Mouse (Mus musculus): ENCODE data around the gene Wnk4. TPM values are rescaled to one million over a fixed set of nuclear protein-coding genes. Genes with fewer than 3 reads are reported as not detected.

The Wnk4 gene
- total RNA-seq, 2 experiments from 2014 or later, result 5.7 to 7.6 TPM

DNA sequence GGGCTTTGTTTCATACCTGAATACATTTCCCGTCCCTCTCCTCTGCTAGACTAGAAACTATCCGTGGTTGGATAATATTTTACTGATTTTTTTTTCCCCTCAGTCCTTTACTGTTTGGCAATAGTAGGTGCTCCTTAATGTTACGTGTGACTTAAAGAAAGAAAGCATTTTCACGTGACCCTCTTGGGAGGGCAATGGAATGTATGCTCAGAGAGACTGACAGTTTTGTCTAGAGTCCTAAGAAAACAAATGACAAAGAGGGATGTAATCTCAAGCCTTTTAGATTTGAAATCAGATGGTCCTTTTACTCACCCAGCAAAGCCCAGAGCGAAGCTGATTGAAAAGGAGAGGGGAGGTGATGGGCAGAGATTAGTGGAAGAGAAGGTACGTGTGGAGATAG lies 5.5 kb downstream of the Wnk4 start:
- DNase-seq, result no peak
- intact Hi-C loops (cut with DNase I), result no loop called here

DNA sequence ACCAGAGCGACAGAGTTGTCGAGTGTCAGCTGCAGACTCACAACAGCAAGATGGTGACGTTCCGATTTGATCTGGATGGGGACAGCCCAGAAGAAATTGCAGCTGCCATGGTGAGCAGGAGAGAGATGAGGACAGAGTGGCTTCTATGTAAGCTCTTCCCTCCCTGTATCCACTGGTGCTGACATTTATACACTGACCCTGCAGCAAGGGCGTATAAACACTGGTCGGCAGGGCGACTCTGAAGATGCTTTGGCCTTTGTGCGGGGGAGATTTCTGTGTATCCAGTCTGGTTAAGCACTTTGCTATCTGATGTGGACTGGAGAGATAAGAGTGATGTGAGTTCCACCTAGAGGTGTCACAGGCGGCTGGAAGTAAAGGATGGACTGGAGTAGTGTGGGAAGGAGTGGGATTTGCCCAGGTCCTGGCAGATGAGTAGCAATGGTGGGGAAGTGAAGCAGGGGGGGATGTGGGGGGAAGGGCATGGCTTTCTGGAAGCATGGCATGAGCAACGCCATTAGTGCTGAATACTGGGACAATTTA lies 9.3 kb downstream of the Wnk4 start:
- no peak for DNase-seq
- intact Hi-C loops (cut with DNase I), result no loop called here

DNA sequence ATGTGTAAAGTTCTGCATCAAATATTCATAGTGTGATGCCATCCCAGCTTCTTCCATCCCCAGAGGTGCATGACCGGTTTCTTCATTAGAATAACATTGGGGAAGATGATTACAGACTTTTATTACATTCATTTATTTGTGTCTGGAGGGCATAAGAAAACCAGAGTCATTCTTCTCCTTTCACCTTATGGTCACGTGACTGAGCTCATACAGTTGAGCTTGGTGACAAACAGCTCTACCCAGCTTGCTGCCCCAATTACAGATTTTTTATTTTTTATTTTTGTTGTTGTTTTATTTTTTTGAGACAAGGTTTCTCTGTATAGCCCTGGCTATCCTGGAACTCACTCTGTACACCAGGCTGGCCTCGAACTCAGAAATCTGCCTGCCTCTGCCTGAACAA lies 12.1 kb downstream of the Wnk4 start:
- no peak for DNase-seq
- intact Hi-C loops (cut with DNase I), result no loop called here

DNA sequence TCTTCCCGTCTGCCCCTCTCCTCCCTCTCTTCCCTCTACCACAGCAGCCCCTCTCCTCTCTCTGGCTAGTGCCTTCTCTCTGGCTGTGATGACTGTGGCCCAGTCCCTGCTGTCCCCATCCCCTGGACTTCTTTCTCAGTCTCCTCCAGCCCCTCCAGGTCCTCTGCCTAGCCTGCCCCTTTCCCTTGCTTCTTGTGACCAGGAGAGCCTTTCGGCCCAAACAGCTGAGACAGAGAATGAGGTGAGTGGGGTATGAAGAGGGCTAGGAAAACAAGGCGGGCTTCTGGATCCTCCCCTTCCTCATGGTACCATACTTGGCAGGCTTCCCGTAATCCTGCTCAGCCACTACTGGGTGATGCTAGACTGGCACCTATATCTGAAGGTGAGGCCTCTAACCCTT lies 14.9 kb downstream of the Wnk4 start:
- intact Hi-C loops (cut with DNase I), result no loop called here
- DNase-seq, result no peak

- intact Hi-C loops (cut with DNase I), result no loop called here
- DNase-seq, result no peak
These were observed 16.1 kb downstream of the Wnk4 start for GRCm38 (mm10) chr11:101276319-101277070.

DNA sequence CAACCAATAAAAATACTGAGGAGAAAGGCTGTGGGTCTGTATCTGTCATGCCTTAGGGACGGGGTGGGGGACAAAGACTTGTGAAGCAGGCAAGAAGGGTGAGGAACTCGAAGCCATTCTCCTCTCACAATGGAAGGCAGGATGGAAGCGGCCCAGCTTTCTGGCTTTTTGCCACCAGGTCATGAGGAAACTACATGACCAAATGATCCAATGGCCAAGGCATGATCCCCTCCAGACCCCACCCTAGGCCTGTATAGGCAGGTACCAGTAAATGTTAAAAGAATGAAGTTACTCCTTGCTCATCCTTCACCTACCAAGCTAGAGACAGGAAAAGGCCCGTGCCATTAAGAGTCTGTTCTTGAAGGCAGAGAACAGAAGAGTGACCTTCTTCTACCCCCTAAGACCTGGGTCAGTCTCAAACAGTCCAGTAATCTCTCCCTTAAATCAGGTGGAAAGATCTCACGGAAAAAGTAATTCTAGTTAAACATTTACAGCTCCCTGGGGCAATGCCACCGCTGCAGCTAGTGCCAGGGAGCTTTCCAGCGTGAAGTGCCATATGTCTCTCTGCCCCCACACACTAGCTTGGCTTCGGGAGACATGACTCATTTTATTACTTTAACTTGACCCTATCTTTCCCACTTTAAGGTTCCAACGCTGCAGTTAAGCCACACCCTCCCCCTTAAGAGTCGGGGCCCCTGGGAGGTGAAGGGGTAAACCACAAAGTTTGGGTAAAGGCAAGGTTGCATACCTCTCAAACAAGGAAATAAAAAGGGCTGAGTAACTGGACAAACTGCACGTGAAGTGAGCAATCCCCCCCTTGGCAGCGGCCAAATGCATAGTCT lies 17.2 kb downstream of the Wnk4 start:
- intact Hi-C loops (cut with DNase I), result loop anchor here (2.0 kb wide), 1 partner anchor 25 kb away; the partner anchor contains the start of gene Vps25
- no peak for DNase-seq

DNA sequence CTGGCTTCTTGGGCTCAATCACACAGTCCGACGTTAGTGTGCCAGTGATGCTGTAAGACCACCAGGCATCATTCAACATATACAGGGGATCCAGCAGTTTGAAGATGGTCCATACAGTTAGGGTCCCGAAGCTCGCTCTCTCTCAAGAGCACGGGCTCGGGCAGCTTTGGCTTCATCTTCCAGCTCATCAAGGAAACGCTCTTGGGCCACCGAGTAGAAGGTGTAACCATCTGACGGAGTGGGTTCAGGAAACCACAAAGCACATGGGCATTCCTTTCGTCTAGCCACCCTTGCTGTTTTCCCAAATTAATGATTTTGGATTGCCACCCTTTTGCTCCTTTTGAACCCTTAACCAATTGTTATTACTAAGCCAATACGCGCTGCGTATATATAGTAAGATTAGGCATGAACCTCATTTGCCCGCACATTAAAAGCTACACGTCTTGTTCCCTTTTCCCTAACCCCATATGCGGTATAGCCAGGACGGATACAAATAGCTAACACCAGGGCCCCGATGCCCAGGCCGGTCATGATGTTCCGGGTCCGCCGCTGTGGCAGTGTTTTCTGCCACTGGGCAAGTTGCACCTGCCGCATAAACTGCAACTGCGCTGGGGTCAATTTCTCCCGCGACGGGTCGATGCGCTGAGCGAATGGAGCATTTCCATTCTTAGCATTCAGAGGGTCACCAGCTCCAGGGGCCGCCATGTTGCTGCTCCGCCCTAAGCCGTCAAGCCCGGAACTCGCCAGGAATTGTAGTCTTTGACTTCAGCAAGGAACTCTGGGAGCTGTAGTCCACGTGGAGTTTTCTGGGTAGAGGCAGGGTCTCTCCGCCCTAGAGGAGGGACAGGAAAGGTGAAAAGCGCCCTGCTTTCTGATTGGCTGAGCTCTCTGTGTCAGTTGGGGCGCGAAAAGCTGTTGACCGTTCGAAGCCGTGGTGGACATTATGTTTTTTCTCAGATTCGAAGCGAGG lies 18.1 kb downstream of the Wnk4 start, which contains the start of the genes Cntd1 and Coa3:
TSS of gene Cntd1 (plus strand) at position 790 of the 970 bp plus-strand sequence.
TSS of gene Coa3 (minus strand) at position 892 of the 970 bp plus-strand sequence.
- intact Hi-C loops (cut with DNase I), result loop anchor here (2.0 kb wide), 1 partner anchor 26 kb away; the partner anchor contains the start of gene Vps25
- peak; percentile 90 to 92 for DNase-seq

- no peak for DNase-seq
- intact Hi-C loops (cut with DNase I), result loop anchor here (2.0 kb wide), 1 partner anchor 26 kb away; the partner anchor contains the start of gene Vps25
These were observed 18.8 kb downstream of the Wnk4 start for GRCm38 (mm10) chr11:101279193-101279569.

DNA sequence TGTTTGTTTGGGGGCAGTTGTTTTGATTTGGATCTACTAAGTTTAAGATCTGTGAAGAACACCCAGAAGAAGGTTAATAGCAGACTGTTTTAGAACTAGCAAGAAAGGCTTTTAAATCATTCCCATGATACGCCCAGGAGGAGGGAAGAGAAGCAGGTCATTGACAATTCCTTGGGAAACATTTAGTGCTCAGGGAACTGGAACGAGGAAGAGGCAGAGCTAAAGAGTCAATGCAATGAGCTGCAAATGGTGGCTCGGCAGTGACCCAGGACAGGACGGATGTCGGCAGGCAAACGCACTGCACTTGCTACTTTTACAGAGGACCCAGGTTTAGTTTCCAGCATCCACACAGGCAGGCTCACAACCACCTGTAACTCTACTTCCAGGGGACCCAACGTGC lies 20.5 kb downstream of the Wnk4 start:
- DNase-seq, result no peak
- intact Hi-C loops (cut with DNase I), result no loop called here

DNA sequence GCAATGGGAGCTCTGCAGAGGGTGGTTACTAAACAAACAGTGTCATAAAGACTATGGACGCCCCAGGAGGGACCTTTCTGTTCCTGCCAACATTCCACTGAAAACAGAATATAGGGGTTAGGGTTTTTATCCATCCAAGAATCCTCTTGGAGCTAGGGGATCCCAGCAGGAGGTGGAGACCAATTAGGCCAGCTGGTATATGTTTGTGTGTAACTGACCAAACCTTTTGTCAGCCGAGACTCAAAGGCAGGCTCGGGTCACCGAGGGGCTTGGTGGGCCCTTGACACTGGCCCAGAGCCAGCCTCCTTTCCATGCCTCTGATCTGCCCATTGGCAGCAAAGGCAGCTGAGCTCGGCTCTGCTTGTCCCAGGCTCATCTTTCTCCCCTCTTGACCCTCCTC lies 22.5 kb downstream of the Wnk4 start:
- no peak for DNase-seq
- intact Hi-C loops (cut with DNase I), result no loop called here

- no peak for DNase-seq
- intact Hi-C loops (cut with DNase I), result no loop called here
These were observed 23.4 kb downstream of the Wnk4 start for GRCm38 (mm10) chr11:101283805-101284204.

DNA sequence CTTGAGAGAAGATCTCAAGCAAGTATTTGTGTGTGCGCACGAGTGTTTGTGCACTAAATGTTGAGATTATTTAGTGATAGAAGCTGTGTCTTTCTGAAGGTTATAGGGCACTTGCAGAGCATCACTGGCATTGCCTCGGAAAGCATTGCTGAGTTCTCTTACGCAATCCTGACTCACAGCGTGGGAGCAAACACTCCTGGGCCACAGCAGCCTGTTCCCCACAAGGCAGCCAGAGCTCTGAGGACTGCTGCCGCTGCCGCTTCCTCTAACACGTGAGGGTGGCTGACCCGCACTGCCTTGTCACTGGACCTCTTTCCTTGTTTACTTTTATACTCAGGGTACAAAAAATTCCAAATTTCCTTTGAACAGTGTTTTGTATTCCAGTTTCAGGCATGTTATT lies 26.9 kb downstream of the Wnk4 start:
- no peak for DNase-seq

GRCm38 (mm10) chr11:101291231-101291630 lies 30.9 kb downstream of the Wnk4 start:
- intact Hi-C loops (cut with DNase I), result no loop called here

More for the DNA sequence above, 26.9 kb downstream of the Wnk4 start:
- intact Hi-C loops (cut with DNase I), result no loop called here

DNA sequence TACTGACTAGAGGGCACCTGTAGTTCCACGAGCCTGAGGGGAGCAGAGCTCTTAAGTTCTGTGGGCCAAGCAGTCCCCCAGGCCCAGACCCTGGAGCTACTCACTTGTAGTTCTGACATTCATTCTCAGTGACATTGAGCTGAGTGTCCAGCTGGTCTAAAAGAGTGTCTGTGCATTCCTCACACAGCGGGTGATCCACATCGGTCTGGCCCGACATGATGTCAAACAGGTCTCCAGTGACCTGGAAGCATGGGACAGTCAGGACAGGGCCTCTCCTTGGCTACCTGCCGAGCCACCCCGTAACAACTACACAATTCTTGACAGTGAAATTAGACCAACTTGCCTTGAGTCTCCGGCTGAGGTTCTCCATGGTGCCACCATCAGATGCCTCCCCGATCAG lies 34.8 kb downstream of the Wnk4 start:
- intact Hi-C loops (cut with DNase I), result no loop called here
- no peak for DNase-seq

More at GRCm38 (mm10) chr11:101291231-101291630, 30.9 kb downstream of the Wnk4 start:
- DNase-seq, result no peak

DNA sequence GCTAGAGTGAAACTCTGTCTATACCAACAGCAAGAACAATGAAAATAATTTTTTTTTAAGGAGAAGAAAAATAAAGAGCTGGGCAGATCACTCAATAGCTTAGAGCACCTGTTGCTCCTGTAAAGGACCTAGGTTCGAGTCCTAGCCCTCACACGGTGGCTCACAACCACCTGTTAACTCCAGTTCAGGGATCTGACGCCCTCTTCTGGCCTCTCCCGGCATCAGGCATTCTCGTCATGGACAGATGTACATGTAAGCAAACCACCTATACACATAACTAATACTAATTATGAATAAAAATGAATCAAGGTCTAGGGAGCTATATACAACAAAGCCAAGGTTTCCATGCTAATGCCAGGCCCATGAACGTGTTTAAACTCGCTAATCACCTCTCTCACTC lies 40.5 kb downstream of the Wnk4 start:
- no peak for DNase-seq
- intact Hi-C loops (cut with DNase I), result loop anchor here (10.0 kb wide), 1 partner anchor 206 kb away; the partner anchor contains the start of gene Psmc3ip

GRCm38 (mm10) chr11:101301299-101302003 lies 41.1 kb downstream of the Wnk4 start:
- intact Hi-C loops (cut with DNase I), result loop anchor here (1.0 to 10.0 kb wide), 3 partner anchors 49 to 207 kb away; partner anchors contain the start of genes Psmc3ip and Vps25
- DNase-seq, result no peak

DNA sequence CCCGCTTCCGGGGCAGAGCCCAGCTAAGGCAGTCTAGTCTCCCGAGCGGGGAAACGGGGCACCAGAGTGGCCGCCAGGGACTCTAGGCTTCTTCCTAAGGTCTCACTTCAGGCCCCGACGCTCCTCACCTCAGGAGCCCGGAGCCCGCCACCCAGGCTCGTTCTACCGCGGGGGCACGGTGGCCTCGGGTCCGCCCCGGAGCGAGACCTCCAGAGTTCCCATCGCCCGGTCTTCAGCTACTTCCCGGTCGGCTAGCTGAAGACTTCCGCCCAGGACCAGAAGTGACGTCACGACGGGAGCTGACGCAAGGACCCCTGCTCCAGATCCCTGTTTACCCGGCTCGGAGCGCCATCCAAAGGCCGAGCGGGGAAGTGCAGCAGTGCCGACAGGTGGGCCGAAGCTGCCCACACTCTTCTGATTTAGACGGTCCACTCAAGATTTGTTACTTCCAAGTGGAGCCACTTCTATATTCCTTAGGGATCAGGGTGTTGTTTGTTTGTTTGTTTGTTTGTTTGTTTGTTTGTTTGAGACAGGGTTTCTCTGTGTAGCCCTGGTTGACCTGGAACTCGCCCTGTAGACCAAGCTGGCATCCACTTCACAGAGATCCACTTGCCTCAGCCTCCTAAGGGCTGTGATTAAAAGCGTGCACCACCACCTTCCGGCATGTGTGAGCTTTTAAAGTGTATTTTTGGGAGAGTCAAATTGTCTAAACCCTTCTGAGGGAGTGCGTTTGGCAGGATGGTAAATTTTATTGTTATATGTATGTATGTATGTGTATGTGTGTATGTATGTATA lies 41.8 kb downstream of the Wnk4 start, which contains the start of gene Becn1:
TSS of gene Becn1 (minus strand) at position 283 of the 795 bp plus-strand sequence.
- intact Hi-C loops (cut with DNase I), result loop anchor here (1.0 to 10.0 kb wide), 3 partner anchors 49 to 207 kb away; partner anchors contain the start of genes Psmc3ip and Vps25
- DNase-seq, result peak; percentile 96 to 99

- intact Hi-C loops (cut with DNase I), result loop anchor here (10.0 kb wide), 1 partner anchor 213 kb away; the partner anchor contains the start of gene Psmc3ip
- DNase-seq, result no peak
These were observed 47.4 kb downstream of the Wnk4 start for GRCm38 (mm10) chr11:101307744-101308143.

Data from heart, postnatal 10 days (tissue).